Mouse (Mus musculus) intestine, embryonic 16.5 days (tissue): Measurements from ENCODE around the gene Kcnk12. TPM values are rescaled to one million over a fixed set of nuclear protein-coding genes. Genes with fewer than 3 reads are reported as not detected.

Experiments
- ATAC-seq: fragments of 200-750 bp; cut with Nextera tagmentation; 2 replicates; pipeline ENCODE4 v1.8.0; 2017; ENCODE audit warnings: moderate TSS enrichment, moderate library complexity
- H3K27ac ChIP-seq: fragments of 300-500 bp; sonication (generic); 2 replicates; pipeline ENCODE4 v1.5.1; 2014; ENCODE audit warnings: mild to moderate bottlenecking, low read length
- H3K27me3 ChIP-seq: fragments of 300-500 bp; sonication (generic); replicated peaks from 2 replicates; pipeline ENCODE4 v1.6.1; 2014; ENCODE audit warnings: low read length, control low read depth, mixed read lengths; ENCODE audit not compliant: control insufficient read depth, insufficient read depth
- H3K36me3 ChIP-seq: fragments of 300-500 bp; sonication (generic); 2 replicates; pipeline ENCODE4 v1.6.1; 2014; ENCODE audit warnings: low read length, control low read depth; ENCODE audit not compliant: control insufficient read depth, insufficient read depth
- H3K4me1 ChIP-seq: fragments of 300-500 bp; sonication (generic); 2 replicates; pipeline ENCODE4 v1.6.1; 2014; ENCODE audit warnings: low read length, control low read depth, mixed read lengths; ENCODE audit not compliant: control insufficient read depth, insufficient read depth
- H3K4me2 ChIP-seq: fragments of 300-500 bp; sonication (generic); 2 replicates; pipeline ENCODE4 v1.6.1; 2014; ENCODE audit warnings: low read depth, low read length, control low read depth
- H3K4me3 ChIP-seq: fragments of 300-500 bp; sonication (generic); 2 replicates; pipeline ENCODE4 v1.5.1; 2014; ENCODE audit warnings: mild to moderate bottlenecking, low read length
- H3K9ac ChIP-seq: fragments of 300-500 bp; sonication (generic); 2 replicates; pipeline ENCODE4 v1.6.1; 2014; ENCODE audit warnings: low read depth, low read length
- H3K9me3 ChIP-seq: fragments of 300-500 bp; sonication (generic); 2 replicates; pipeline ENCODE4 v1.6.1; 2016; ENCODE audit warnings: low read length, control low read depth; ENCODE audit not compliant: control insufficient read depth
- WGBS: fragments of 180-500 bp; shearing (Covaris S2); extraction: QIAGEN DNeasy Blood & Tissue Kit; methylation state at CpG from one replicate; pipeline ENCODE4 v1.1.7; 2014; 5-methylcytosine and 5-hydroxymethylcytosine counted together
- polyA plus RNA-seq: library from polyadenylated mRNA; unstranded; fragments of >200 nt; fragmentation: Nextera tagmentation; extraction: Ambion mirVana; gene quantifications from 2 replicates; pipeline ENCODE4 v1.2.1, GENCODE M21; 2015

Gene Kcnk12
- polyA plus RNA-seq, 1 experiment from 2014 or later: not detected

- 82% methylated on average over 3 of the region's 3 CpGs for WGBS
- no peak for ATAC-seq
- H3K9ac ChIP-seq: no peak overlapping the region
Measured at GRCm38 (mm10) chr17:87737144-87737543, 60.6 kb downstream of the Kcnk12 start.

GRCm38 (mm10) chr17:87734471-87734870 is 63.3 kb downstream of the Kcnk12 start:
- WGBS: 88% methylated on average over 8 of the region's 8 CpGs
- Histone ChIP-seq H3K4me2 (no peak overlapping the region), H3K27me3 (no peaks in the 10 kb centered on the region), H3K27ac (no peak overlapping the region), H3K9me3 (no peaks in the 10 kb centered on the region), H3K4me1 (no peaks in the 10 kb centered on the region), H3K9ac (no peak overlapping the region), H3K36me3 (no peaks in the 10 kb centered on the region), H3K4me3 (no peak overlapping the region)
- ATAC-seq: no peak

More at GRCm38 (mm10) chr17:87737144-87737543, 60.6 kb downstream of the Kcnk12 start:
- no peaks in the 10 kb centered on the region for H3K36me3 ChIP-seq
- H3K4me3 ChIP-seq: no peak overlapping the region
- H3K27me3 ChIP-seq: no peaks in the 10 kb centered on the region
- H3K9me3 ChIP-seq: no peaks in the 10 kb centered on the region
- H3K27ac ChIP-seq: no peak overlapping the region
- H3K4me1 ChIP-seq: no peaks in the 10 kb centered on the region
- no peak overlapping the region for H3K4me2 ChIP-seq

- no peaks in the 10 kb centered on the region for H3K36me3 ChIP-seq
- WGBS: 81% methylated on average over 4 of the region's 4 CpGs
Measured at GRCm38 (mm10) chr17:87731962-87732361, 65.8 kb downstream of the Kcnk12 start.

GRCm38 (mm10) chr17:87726489-87727356 is 71.1 kb downstream of the Kcnk12 start:
- 91% methylated on average over 12 of the region's 12 CpGs for WGBS
- no peak overlapping the region for H3K9ac ChIP-seq
- no peak overlapping the region for H3K27ac ChIP-seq
- H3K4me1 ChIP-seq: no peaks in the 10 kb centered on the region
- no peak overlapping the region for H3K4me2 ChIP-seq
- H3K4me3 ChIP-seq: no peak overlapping the region
- no peaks in the 10 kb centered on the region for H3K9me3 ChIP-seq
- peaks cover 10% of the 10 kb centered on the region for H3K36me3 ChIP-seq
- no peaks in the 10 kb centered on the region for H3K27me3 ChIP-seq
- ATAC-seq: no peak

More at GRCm38 (mm10) chr17:87731962-87732361, 65.8 kb downstream of the Kcnk12 start:
- H3K4me3 ChIP-seq: no peak overlapping the region
- H3K27me3 ChIP-seq: no peaks in the 10 kb centered on the region
- ATAC-seq: no peak
- H3K4me2 ChIP-seq: no peak overlapping the region
- H3K9ac ChIP-seq: no peak overlapping the region
- H3K4me1 ChIP-seq: no peaks in the 10 kb centered on the region
- H3K27ac ChIP-seq: no peak overlapping the region
- H3K9me3 ChIP-seq: no peaks in the 10 kb centered on the region

- Histone ChIP-seq H3K36me3 (peaks cover 10% of the 10 kb centered on the region), H3K27me3 (no peaks in the 10 kb centered on the region), H3K4me1 (no peaks in the 10 kb centered on the region), H3K4me3 (no peak overlapping the region), H3K9me3 (no peaks in the 10 kb centered on the region), H3K27ac (no peak overlapping the region), H3K9ac (no peak overlapping the region), H3K4me2 (no peak overlapping the region)
- no peak for ATAC-seq
- WGBS: 90% methylated on average over 7 of the region's 7 CpGs
Measured at GRCm38 (mm10) chr17:87724727-87725126, 73.1 kb downstream of the Kcnk12 start.

- H3K4me3 ChIP-seq: no peak overlapping the region
- WGBS: 84% methylated on average over 8 of the region's 8 CpGs
- no peaks in the 10 kb centered on the region for H3K27me3 ChIP-seq
- no peaks in the 10 kb centered on the region for H3K4me1 ChIP-seq
- no peak overlapping the region for H3K9ac ChIP-seq
- H3K27ac ChIP-seq: no peak overlapping the region
- H3K36me3 ChIP-seq: peaks cover 6% of the 10 kb centered on the region
- no peaks in the 10 kb centered on the region for H3K9me3 ChIP-seq
- no peak overlapping the region for H3K4me2 ChIP-seq
- ATAC-seq: no peak
Measured at GRCm38 (mm10) chr17:87700101-87700500, 97.7 kb downstream of the Kcnk12 start.

GRCm38 (mm10) chr17:87698996-87699765 is 98.6 kb downstream of the Kcnk12 start:
- Histone ChIP-seq H3K4me2 (no peak overlapping the region), H3K36me3 (peaks cover 6% of the 10 kb centered on the region), H3K4me3 (no peak overlapping the region), H3K9ac (no peak overlapping the region), H3K27ac (no peak overlapping the region), H3K4me1 (no peaks in the 10 kb centered on the region), H3K27me3 (no peaks in the 10 kb centered on the region), H3K9me3 (no peaks in the 10 kb centered on the region)
- ATAC-seq: peak; percentile 38
- 62% methylated on average over 16 of the region's 16 CpGs for WGBS

GRCm38 (mm10) chr17:87696814-87697213 is 101.0 kb downstream of the Kcnk12 start:
- no peak for ATAC-seq
- no peak overlapping the region for H3K4me2 ChIP-seq
- H3K4me1 ChIP-seq: no peaks in the 10 kb centered on the region
- H3K9me3 ChIP-seq: no peaks in the 10 kb centered on the region
- no peak overlapping the region for H3K27ac ChIP-seq
- WGBS: 90% methylated on average over 6 of the region's 6 CpGs
- no peaks in the 10 kb centered on the region for H3K27me3 ChIP-seq
- H3K36me3 ChIP-seq: peaks cover 8% of the 10 kb centered on the region
- no peak overlapping the region for H3K9ac ChIP-seq
- no peak overlapping the region for H3K4me3 ChIP-seq

GRCm38 (mm10) chr17:87695874-87696465 is 101.8 kb downstream of the Kcnk12 start:
- H3K4me3 ChIP-seq: no peak overlapping the region
- H3K27ac ChIP-seq: no peak overlapping the region
- 92% methylated on average over 11 of the region's 11 CpGs for WGBS
- no peak overlapping the region for H3K9ac ChIP-seq
- ATAC-seq: no peak
- no peaks in the 10 kb centered on the region for H3K4me1 ChIP-seq
- no peak overlapping the region for H3K4me2 ChIP-seq
- no peaks in the 10 kb centered on the region for H3K9me3 ChIP-seq
- no peaks in the 10 kb centered on the region for H3K27me3 ChIP-seq
- H3K36me3 ChIP-seq: peaks cover 3% of the 10 kb centered on the region; the same call in 1 of the 2 replicates
